ENCODE assay signal across 16 mouse cellular contexts in genomic region chr4:135155106-135155800, GRCm38 (mm10). TPM values are rescaled to one million over a fixed set of nuclear protein-coding genes. Genes with fewer than 3 reads are reported as not detected.
DNase-seq lines count a peak whose midpoint lies in the region; ATAC-seq and TF ChIP-seq lines count a peak whose summit lies in the region.
"Had no signal": no experiment of that assay in that cellular context is flagged by ENCODE, and none has a peak within 500 bp of the region (broad histone marks: within the 10 kb centered on the region; RNA-seq: fewer than 3 reads in every experiment).

No protein-coding gene starts in this region.

- H3K36me3 ChIP-seq in heart, postnatal 0 days (replicated peaks; ENCODE audit: control insufficient read depth, insufficient read depth, low read length): no peaks in the 10 kb centered on the region
- no peaks in the 10 kb centered on the region for H3K36me3 ChIP-seq in neural tube, embryonic 15.5 days
- H3K36me3 ChIP-seq in embryonic facial prominence, embryonic 12.5 days: no peaks in the 10 kb centered on the region
- H3K36me3 ChIP-seq in limb, embryonic 15.5 days: no peaks in the 10 kb centered on the region
- H3K36me3 ChIP-seq: heart, embryonic 10.5 days had no signal

- no peak overlapping the region for H3K9ac ChIP-seq in heart, postnatal 0 days (replicated peaks; ENCODE audit: low read depth, low read length)
- no peak overlapping the region for H3K9ac ChIP-seq in neural tube, embryonic 15.5 days (replicated peaks)
- H3K9ac ChIP-seq in embryonic facial prominence, embryonic 12.5 days: no peak overlapping the region
- no peak overlapping the region for H3K9ac ChIP-seq in limb, embryonic 15.5 days
- H3K9ac ChIP-seq: liver, embryonic 14.5 days had no signal

- no peak overlapping the region for H3K27ac ChIP-seq in heart, postnatal 0 days (ENCODE audit: low read depth)
- H3K27ac ChIP-seq in neural tube, embryonic 15.5 days (replicated peaks): no peak overlapping the region
- H3K27ac ChIP-seq in embryonic facial prominence, embryonic 12.5 days: no peak overlapping the region
- H3K27ac ChIP-seq in limb, embryonic 15.5 days: peak overlapping the region; percentile 33; the same call in 1 of the 2 replicates
- H3K27ac ChIP-seq: heart, embryonic 10.5 days; liver, embryonic 14.5 days had no signal

- H3K4me1 ChIP-seq in heart, postnatal 0 days (ENCODE audit: control insufficient read depth, insufficient read depth): no peaks in the 10 kb centered on the region
- H3K4me1 ChIP-seq in neural tube, embryonic 15.5 days: peaks cover 19% of the 10 kb centered on the region
- peaks cover 34% of the 10 kb centered on the region for H3K4me1 ChIP-seq in embryonic facial prominence, embryonic 12.5 days
- peaks cover 65% of the 10 kb centered on the region for H3K4me1 ChIP-seq in limb, embryonic 15.5 days

- no peaks in the 10 kb centered on the region for H3K9me3 ChIP-seq in heart, postnatal 0 days (replicated peaks; ENCODE audit: control insufficient read depth, low read length)
- no peaks in the 10 kb centered on the region for H3K9me3 ChIP-seq in neural tube, embryonic 15.5 days (replicated peaks)
- no peaks in the 10 kb centered on the region for H3K9me3 ChIP-seq in embryonic facial prominence, embryonic 12.5 days
- no peaks in the 10 kb centered on the region for H3K9me3 ChIP-seq in limb, embryonic 15.5 days
- H3K9me3 ChIP-seq: heart, embryonic 10.5 days had no signal

- no peak for TF ChIP-seq EP300 in heart, postnatal 0 days (IDR thresholded peaks at IDR 0.05; ENCODE audit: low read depth)

- ATAC-seq in heart, postnatal 0 days (ENCODE audit: insufficient read depth, low read depth): no peak
- no peak for ATAC-seq in neural tube, embryonic 15.5 days (ENCODE audit: low FRiP score)
- no peak for ATAC-seq in embryonic facial prominence, embryonic 12.5 days (ENCODE audit: insufficient number of reproducible peaks, insufficient read depth, low FRiP score, low TSS enrichment)
- ATAC-seq in limb, embryonic 15.5 days (ENCODE audit: insufficient number of reproducible peaks, low FRiP score, low TSS enrichment, low read depth): no peak

- peaks cover 90% of the 10 kb centered on the region for H3K27me3 ChIP-seq in heart, postnatal 0 days (ENCODE audit: control insufficient read depth, insufficient read depth, low read length)
- H3K27me3 ChIP-seq in neural tube, embryonic 15.5 days (replicated peaks): peaks cover 90% of the 10 kb centered on the region
- peaks cover 90% of the 10 kb centered on the region for H3K27me3 ChIP-seq in embryonic facial prominence, embryonic 12.5 days
- H3K27me3 ChIP-seq in limb, embryonic 15.5 days: peaks cover 94% of the 10 kb centered on the region

- 4% methylated on average over 28 of the region's 31 CpGs for WGBS in heart, postnatal 0 days
- 1% methylated on average over 26 of the region's 31 CpGs for WGBS in neural tube, embryonic 15.5 days
- WGBS in embryonic facial prominence, embryonic 12.5 days: 1% methylated on average over 31 of the region's 31 CpGs
- WGBS in limb, embryonic 15.5 days: 11% methylated on average over 30 of the region's 31 CpGs

- no peak overlapping the region for H3K4me3 ChIP-seq in heart, postnatal 0 days (ENCODE audit: low read depth, low read length)
- H3K4me3 ChIP-seq in neural tube, embryonic 15.5 days (replicated peaks): no peak overlapping the region
- peak overlapping the region; percentile 14; the same call in 1 of the 2 replicates for H3K4me3 ChIP-seq in embryonic facial prominence, embryonic 12.5 days
- H3K4me3 ChIP-seq in limb, embryonic 15.5 days: peak overlapping the region; percentile 51
- H3K4me3 ChIP-seq: heart, embryonic 10.5 days had no signal

- TF ChIP-seq CTCF in heart, postnatal 0 days (IDR thresholded peaks at IDR 0.05; ENCODE audit: low read depth): no peak

- peak; percentile 5 for DNase-seq in heart, postnatal 0 days (ENCODE audit: low spot score)
- no peak for DNase-seq in heart, adult 8-10 months (ENCODE audit: low spot score)
- DNase-seq in neural tube, embryonic 10.5 days (ENCODE audit: extremely low spot score, low spot score): peak; percentile 58
- no peak for DNase-seq in adrenal gland, postnatal 25 days
- no peak for DNase-seq in lung, postnatal 14 days
- DNase-seq: cerebellum, adult 11 months; gastrocnemius, postnatal 14 days; heart, postnatal 36 days; kidney, adult 2 months; lung, postnatal 36 days; right cerebral cortex, postnatal 4 days had no signal

- H3K4me2 ChIP-seq in heart, postnatal 0 days (ENCODE audit: low read depth, low read length): no peak overlapping the region
- no peak overlapping the region for H3K4me2 ChIP-seq in neural tube, embryonic 15.5 days
- peak overlapping the region; percentile 25 for H3K4me2 ChIP-seq in embryonic facial prominence, embryonic 12.5 days (replicated peaks)
- peak overlapping the region; percentile 63 for H3K4me2 ChIP-seq in limb, embryonic 15.5 days

RNA-seq across cellular contexts. Expression of gene Runx3, which starts 34.8 kb away (rescaled TPM):
- total RNA-seq in heart, postnatal 0 days (2014; rRNA removed; ENCODE audit: low replicate concordance): 0.11 and 0.15 TPM in 2 replicates
- 0.04 and 0.07 TPM in 2 replicates for polyA plus RNA-seq in heart, postnatal 0 days (2015; fragmentation: Nextera tagmentation; extraction: Ambion mirVana)
- total RNA-seq in heart, adult 8-10 months (2022): under 1 TPM; 0.35 to 0.69 (median 0.49) TPM
- polyA plus RNA-seq in neural tube, embryonic 15.5 days (2015; fragmentation: Nextera tagmentation; extraction: Ambion mirVana): 0.19 and 1.1 TPM in 2 replicates
- polyA plus RNA-seq in embryonic facial prominence, embryonic 12.5 days (2016; fragmentation: Nextera tagmentation; extraction: Ambion mirVana): 1.3 TPM in 2 replicates
- polyA plus RNA-seq in limb, embryonic 15.5 days (2015; fragmentation: Nextera tagmentation; extraction: Ambion mirVana): 4.4 and 4.6 TPM in 2 replicates
- total RNA-seq in adrenal gland, postnatal 25 days (2021): 1.0 and 1.7 TPM in 2 replicates

Comparison
In these comparisons a context has a peak if more than half of its experiments do, and no peak if none do; other contexts are left out.
1. DNase-seq: peak in heart, postnatal 0 days (single experiment) and neural tube, embryonic 10.5 days (single experiment); none in heart, adult 8-10 months (single experiment), adrenal gland, postnatal 25 days (single experiment) and lung, postnatal 14 days (single experiment).
2. H3K4me2 ChIP-seq: peak in embryonic facial prominence, embryonic 12.5 days (single experiment) and limb, embryonic 15.5 days (single experiment); none in heart, postnatal 0 days (single experiment) and neural tube, embryonic 15.5 days (single experiment).
3. H3K4me3 ChIP-seq: peak in embryonic facial prominence, embryonic 12.5 days (single experiment) and limb, embryonic 15.5 days (single experiment); none in heart, postnatal 0 days (single experiment) and neural tube, embryonic 15.5 days (single experiment).